Mouse (Mus musculus): ENCODE measurements around the gene Dmap1.

DNA sequence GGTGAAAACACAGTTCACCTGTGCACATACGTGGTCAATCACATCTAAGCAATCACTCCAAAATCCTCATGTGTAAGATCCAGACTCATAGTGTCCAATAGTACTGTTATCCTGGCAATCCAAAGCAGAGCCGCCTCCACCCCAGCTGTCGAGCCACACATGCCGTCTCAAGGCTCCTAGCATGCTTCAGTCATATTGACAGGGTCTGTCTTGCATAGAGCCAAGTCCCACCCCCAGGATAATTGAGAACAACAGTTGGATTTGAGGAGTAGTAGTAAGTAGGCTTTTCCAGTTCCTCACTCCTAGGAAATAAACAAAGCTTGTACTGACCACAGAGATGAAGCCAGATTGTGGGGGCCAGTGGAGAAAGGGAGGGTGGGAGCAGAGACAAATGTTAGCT is 24.4 kb downstream of the Dmap1 start:
- no peak for TF ChIP-seq CTCF (IDR thresholded peaks at IDR 0.05; ENCODE audit: extremely low read depth, insufficient read length, insufficient replicate concordance, low read depth, low read length)
- no peak for TF ChIP-seq POLR2A (IDR thresholded peaks at IDR 0.05; ENCODE audit: low read depth, low read length)
